Mouse (Mus musculus) testis, adult 2 months (tissue): Measurements from ENCODE around the gene Eya3.

Source experiments
- CTCF ChIP-seq: fragments of 200-500 bp; IDR thresholded peaks from 2 replicates; pipeline ENCODE4 v1.5.1; 2012; ENCODE audit warnings: low read depth, mild to moderate bottlenecking, inconsistent platforms, low read length, moderate library complexity; ENCODE audit not compliant: control insufficient read depth, insufficient read depth, insufficient replicate concordance
- POLR2A ChIP-seq: fragments of 200-500 bp; IDR thresholded peaks from 2 replicates; pipeline ENCODE4 v1.6.1; 2012; ENCODE audit warnings: low read depth, mild to moderate bottlenecking, inconsistent platforms, low read length, moderate library complexity; ENCODE audit not compliant: control insufficient read depth

- no peak for TF ChIP-seq POLR2A
- no peak for TF ChIP-seq CTCF
These were observed 19.9 kb upstream of the Eya3 start for GRCm38 (mm10) chr4:132618850-132619375.
